Mouse (Mus musculus): ENCODE results near the gene Rab38. TPM values are rescaled to one million over a fixed set of nuclear protein-coding genes. Genes with fewer than 3 reads are reported as not detected.

Gene Rab38
- polyA plus RNA-seq, 1 experiment, result 0.27 TPM

- Histone ChIP-seq H3K4me3 (ENCODE audit: insufficient read depth, low read length) (no peak overlapping the region), H3K4me1 (ENCODE audit: control insufficient read depth, insufficient read depth, low read length) (no peaks in the 10 kb centered on the region), H3K27ac (ENCODE audit: insufficient read depth, low read length) (no peak overlapping the region)
- TF ChIP-seq POLR2A (IDR thresholded peaks at IDR 0.05; ENCODE audit: extremely low read depth, insufficient read depth, low read length) (no peak), CTCF (IDR thresholded peaks at IDR 0.05; ENCODE audit: extremely low read depth, insufficient read depth, low read length) (no peak)
Observed at GRCm38 (mm10) chr7:88502217-88502817, 72.2 kb downstream of the Rab38 start.

GRCm38 (mm10) chr7:88509748-88510147 is 79.7 kb downstream of the Rab38 start:
- Histone ChIP-seq H3K4me1 (ENCODE audit: control insufficient read depth, insufficient read depth, low read length) (no peaks in the 10 kb centered on the region), H3K27ac (ENCODE audit: insufficient read depth, low read length) (no peak overlapping the region), H3K4me3 (ENCODE audit: insufficient read depth, low read length) (no peak overlapping the region)
- TF ChIP-seq POLR2A (IDR thresholded peaks at IDR 0.05; ENCODE audit: extremely low read depth, insufficient read depth, low read length) (no peak), CTCF (IDR thresholded peaks at IDR 0.05; ENCODE audit: extremely low read depth, insufficient read depth, low read length) (no peak)

- Histone ChIP-seq H3K4me1 (ENCODE audit: control insufficient read depth, insufficient read depth, low read length) (no peaks in the 10 kb centered on the region), H3K27ac (ENCODE audit: insufficient read depth, low read length) (no peak overlapping the region), H3K4me3 (ENCODE audit: insufficient read depth, low read length) (no peak overlapping the region)
- TF ChIP-seq CTCF (IDR thresholded peaks at IDR 0.05; ENCODE audit: extremely low read depth, insufficient read depth, low read length), result no peak
- no peak for TF ChIP-seq POLR2A (IDR thresholded peaks at IDR 0.05; ENCODE audit: extremely low read depth, insufficient read depth, low read length)
Observed at GRCm38 (mm10) chr7:88522481-88522880, 92.4 kb downstream of the Rab38 start.

GRCm38 (mm10) chr7:88527100-88527671 is 97.1 kb downstream of the Rab38 start:
- TF ChIP-seq POLR2A (IDR thresholded peaks at IDR 0.05; ENCODE audit: extremely low read depth, insufficient read depth, low read length), result no peak
- TF ChIP-seq CTCF (IDR thresholded peaks at IDR 0.05; ENCODE audit: extremely low read depth, insufficient read depth, low read length), result no peak
- no peaks in the 10 kb centered on the region for H3K4me1 ChIP-seq (ENCODE audit: control insufficient read depth, insufficient read depth, low read length)
- no peak overlapping the region for H3K4me3 ChIP-seq (ENCODE audit: insufficient read depth, low read length)
- H3K27ac ChIP-seq (ENCODE audit: insufficient read depth, low read length), result no peak overlapping the region

- Histone ChIP-seq H3K4me3 (ENCODE audit: insufficient read depth, low read length) (no peak overlapping the region), H3K4me1 (ENCODE audit: control insufficient read depth, insufficient read depth, low read length) (no peaks in the 10 kb centered on the region), H3K27ac (ENCODE audit: insufficient read depth, low read length) (no peak overlapping the region)
- no peak for TF ChIP-seq POLR2A (IDR thresholded peaks at IDR 0.05; ENCODE audit: extremely low read depth, insufficient read depth, low read length)
- no peak for TF ChIP-seq CTCF (IDR thresholded peaks at IDR 0.05; ENCODE audit: extremely low read depth, insufficient read depth, low read length)
Observed at GRCm38 (mm10) chr7:88536127-88536531, 106.1 kb downstream of the Rab38 start.

- TF ChIP-seq POLR2A (IDR thresholded peaks at IDR 0.05; ENCODE audit: extremely low read depth, insufficient read depth, low read length) (no peak), CTCF (IDR thresholded peaks at IDR 0.05; ENCODE audit: extremely low read depth, insufficient read depth, low read length) (no peak)
- no peak overlapping the region for H3K27ac ChIP-seq (ENCODE audit: insufficient read depth, low read length)
- no peak overlapping the region for H3K4me3 ChIP-seq (ENCODE audit: insufficient read depth, low read length)
- no peaks in the 10 kb centered on the region for H3K4me1 ChIP-seq (ENCODE audit: control insufficient read depth, insufficient read depth, low read length)
Observed at GRCm38 (mm10) chr7:88536743-88537142, 106.7 kb downstream of the Rab38 start.

Other genes starting within 250 kb of the Rab38 start
- gene Ctsc, start 152.2 kb upstream of the Rab38 start, polyA plus RNA-seq (2012; rRNA removed), result 5.3 and 5.7 TPM in 2 replicates

All from cortical plate, adult 2 months (tissue).